Mouse (Mus musculus): Measurements from ENCODE around the gene Pkp4.
A peak's percentile ranks its signal among the peaks of the same experiment; 100 is the strongest.

The Pkp4 gene

DNA sequence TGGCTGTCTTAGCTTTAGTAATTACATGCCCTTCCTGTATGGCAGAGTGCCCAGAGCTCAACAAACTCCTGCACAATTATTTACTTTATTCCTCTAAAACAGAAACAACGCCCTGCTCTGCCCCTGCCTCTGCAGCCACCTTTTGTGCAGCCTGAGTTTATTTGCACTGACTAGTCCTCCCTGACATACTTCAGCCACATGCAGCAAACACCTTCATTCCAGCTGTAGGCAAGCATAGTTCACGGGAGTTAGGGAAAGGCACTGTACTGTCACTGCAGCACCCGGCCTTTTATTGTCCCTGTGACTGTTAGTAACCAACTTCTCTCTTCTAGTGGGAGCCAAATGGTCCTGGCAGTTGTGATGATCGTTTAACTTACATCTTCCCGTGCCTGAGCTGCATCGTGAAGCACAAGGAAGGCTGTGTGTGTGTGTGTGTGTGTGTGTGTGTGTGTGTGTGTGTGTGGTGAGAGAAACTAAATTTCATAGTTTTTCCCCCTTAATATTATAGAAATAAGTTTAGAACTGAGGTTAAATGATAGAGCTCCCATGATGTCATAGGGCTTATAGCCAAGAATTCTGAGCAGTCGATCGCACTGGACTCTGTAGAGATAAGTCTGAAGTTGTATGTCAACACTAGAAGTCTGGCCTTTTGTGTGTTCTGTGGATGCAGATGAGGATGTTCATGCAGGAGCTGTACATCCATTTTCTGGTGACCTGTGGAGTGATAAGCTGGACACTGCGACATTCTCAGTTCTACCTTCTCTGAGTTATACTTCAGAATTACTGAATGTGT lies 59.5 kb downstream of the Pkp4 start:
- peak; percentile 67 for DNase-seq (ENCODE audit: low spot score)

DNA sequence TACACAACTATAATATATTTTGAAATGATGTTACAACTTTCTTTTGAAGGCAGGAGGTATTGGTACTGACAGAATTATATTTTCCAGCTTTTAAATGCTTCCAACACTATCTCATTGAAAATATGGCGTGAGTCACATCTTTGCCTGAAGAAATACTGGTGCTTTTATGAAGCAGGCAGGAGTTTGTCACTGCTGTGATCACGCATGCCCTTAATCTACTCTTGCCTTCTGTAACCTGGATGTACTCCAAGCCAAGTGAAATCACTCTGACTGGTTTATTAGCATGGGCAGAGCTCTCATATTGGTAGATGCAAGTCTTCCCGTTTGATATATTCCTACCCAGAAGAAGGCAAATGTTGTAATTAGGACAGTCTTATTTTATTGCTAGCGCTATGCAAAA lies 65.7 kb downstream of the Pkp4 start:
- no peak for DNase-seq (ENCODE audit: low spot score)

DNA sequence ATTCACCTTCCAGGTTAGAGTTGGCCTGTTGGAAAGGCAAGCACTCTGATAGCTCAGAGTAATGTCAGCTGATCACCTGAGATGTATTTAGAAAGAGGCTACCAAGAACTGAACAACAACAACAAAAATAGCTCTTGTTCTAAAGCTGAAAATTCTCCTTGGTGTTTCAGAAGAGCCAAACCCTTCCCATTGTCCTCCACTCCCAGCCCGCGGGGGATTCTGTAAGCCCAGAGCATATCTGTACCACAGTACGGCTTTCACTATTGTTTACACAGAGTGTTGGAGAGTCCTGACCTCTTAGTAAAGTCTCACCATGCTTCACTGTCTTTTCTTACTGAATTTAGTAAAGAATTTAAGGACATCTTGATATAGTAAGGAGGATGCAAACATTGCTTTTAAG lies 66.4 kb downstream of the Pkp4 start:
- DNase-seq (ENCODE audit: low spot score): no peak

DNA sequence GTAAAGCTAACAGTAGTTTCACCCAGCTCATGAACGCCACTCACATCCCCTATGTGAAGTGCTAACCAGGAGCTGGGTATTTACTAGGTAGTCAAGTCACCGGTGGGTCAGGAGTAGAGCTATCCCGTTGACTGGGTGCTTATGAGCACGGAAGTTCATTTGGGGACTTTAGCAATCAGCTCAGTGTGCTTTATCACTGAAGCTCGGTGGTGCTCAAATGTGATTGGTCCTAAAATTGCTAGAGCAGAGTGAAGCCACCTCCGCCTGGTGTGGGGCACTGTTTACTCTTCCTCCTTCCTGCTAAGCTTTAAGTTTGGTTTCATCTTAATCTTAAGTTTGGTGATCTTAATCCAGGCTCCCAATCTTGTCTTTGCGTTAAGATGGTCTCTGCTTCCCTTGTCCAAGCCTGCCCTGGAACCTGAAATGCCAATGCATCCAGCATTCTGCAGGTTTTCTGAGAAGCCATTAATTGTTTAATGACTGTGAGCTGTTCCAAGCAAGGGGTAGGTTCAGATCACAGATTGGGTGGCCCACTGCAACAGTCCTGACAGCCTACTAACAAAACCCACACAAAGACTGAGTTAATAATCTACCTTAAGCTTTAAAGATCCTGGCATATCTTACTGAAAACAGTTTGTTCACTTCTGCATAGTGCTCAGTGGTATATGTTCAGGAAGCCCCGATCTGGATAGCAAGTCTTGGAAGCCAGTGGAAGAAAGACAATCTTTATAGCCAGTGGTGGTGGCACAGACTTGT lies 67.0 kb downstream of the Pkp4 start:
- no peak for DNase-seq (ENCODE audit: low spot score)

GRCm38 (mm10) chr2:59229250-59229895 lies 68.7 kb downstream of the Pkp4 start:
- no peak for DNase-seq (ENCODE audit: low spot score)

DNA sequence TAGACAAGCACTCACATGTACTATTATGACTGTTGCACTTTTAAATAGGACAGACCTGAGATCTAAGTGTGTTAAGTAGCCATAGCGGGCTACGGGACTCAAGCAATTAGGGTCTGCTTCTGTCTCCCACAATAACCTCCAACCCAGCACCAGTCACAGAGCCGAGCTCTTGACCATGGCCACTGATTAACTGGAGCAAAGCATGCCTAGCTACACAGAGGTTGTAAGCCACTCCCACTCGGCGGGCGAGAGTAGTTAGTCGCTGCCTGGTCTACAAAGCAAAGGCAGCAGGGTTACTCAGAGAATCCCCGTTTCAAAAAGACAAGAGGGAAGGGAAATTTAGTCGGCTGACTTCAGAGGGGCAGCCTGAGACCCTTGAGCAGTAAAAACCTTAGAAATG lies 70.0 kb downstream of the Pkp4 start:
- no peak for DNase-seq (ENCODE audit: low spot score)

- DNase-seq (ENCODE audit: low spot score): no peak
These were observed 70.9 kb downstream of the Pkp4 start for GRCm38 (mm10) chr2:59231514-59231913.

GRCm38 (mm10) chr2:59233294-59233923 lies 72.8 kb downstream of the Pkp4 start:
- no peak for DNase-seq (ENCODE audit: low spot score)

DNA sequence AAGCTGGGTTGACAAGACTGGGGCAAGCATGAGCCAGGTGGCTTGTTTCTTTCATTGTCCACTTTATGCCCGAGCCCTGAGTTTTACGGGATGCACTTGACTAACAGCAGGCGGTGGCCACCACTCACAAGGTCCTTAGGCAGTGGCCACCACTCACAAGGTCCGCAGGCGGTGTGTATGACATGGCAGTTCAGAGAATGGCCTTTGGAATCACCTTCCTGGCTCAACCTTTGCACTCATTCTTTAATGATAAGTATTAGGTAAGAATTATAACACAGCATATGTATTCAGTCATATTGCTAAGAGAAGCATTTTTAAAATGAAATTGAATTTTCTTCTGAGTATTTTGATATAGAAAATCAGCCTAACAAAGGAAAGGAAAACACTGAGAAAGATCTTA lies 73.3 kb downstream of the Pkp4 start:
- no peak for DNase-seq (ENCODE audit: low spot score)

- no peak for DNase-seq (ENCODE audit: low spot score)
These were observed 73.9 kb downstream of the Pkp4 start for GRCm38 (mm10) chr2:59234537-59234936.

DNA sequence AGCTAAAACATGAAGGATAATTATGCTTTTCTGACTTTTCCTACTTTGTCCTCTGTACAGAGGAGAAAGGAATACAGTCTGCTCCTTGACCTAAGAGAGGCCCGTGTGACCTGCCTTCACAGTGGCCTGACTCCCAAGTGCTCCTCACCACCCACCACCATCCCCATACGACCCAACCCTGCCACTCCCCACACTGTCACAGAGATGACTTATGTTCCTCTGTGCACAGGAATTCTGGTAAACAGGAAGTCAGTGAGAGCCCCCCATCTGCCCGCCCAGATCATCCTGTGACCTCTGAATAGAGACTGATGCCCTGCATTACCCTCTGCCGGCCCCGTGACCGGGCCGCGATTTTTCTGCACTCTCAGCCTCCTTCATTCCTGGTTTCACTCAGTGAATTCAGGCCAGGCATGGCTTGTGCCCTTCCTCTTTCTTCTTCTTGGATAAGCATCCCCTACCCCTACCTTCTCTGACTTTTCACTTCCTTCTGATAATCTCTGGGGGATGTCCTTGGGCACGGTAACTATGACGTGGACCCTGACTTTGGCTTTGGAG lies 79.3 kb downstream of the Pkp4 start:
- DNase-seq (ENCODE audit: low spot score): no peak

GRCm38 (mm10) chr2:59242117-59242516 lies 81.5 kb downstream of the Pkp4 start:
- no peak for DNase-seq (ENCODE audit: low spot score)

DNA sequence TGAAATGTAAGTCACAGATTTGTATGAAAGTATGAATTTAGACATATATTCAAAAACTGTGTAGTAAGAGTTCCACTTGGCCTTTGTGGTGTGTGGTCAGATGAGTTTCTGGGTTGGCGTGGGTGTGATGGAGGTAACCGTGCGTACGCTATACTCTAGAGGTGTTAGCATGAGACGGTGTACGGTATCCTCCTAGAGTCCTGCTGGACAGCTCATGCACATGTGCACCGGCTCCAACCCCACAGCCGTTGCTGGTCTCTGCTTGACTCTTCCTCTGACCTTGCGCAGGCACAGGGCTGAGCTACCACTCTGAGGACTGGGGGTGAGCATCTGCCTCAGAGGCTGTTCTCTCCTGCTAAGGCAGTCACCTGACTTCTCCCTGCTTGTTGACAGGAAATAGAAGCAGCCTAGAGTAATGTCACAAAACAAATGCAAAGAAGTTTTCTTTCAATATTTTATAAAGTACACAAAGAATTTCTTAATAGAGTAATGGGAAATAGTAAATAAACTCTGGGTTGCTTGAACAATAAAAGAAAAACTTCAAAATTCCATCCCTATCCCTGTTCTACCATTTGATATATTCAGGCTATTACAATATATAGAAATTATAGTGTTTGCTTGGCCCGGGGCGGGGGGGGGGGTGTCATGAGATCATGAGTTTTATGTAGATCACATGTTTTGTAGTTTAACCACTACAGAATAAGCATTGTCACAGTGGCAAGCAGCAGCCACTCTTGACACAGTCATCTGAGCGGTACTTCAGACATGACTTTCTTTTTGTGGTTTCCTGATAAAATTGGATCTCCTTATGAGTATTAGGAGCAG lies 83.8 kb downstream of the Pkp4 start:
- no peak for DNase-seq (ENCODE audit: low spot score)

DNA sequence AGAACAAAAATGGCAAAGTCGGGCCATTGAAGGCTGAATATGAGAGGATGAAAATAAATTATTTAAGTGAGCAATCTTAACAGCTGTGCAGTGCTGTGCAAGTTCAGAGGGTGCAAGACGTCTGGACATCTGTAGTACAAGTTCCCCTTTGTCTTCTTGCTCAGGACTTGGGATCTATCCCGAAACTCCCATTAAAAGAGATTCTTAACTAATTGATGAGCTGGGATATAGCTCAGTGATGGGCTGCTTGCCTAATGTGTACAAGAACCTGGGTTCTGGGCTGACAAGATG lies 84.4 kb downstream of the Pkp4 start:
- DNase-seq (ENCODE audit: low spot score): no peak

DNA sequence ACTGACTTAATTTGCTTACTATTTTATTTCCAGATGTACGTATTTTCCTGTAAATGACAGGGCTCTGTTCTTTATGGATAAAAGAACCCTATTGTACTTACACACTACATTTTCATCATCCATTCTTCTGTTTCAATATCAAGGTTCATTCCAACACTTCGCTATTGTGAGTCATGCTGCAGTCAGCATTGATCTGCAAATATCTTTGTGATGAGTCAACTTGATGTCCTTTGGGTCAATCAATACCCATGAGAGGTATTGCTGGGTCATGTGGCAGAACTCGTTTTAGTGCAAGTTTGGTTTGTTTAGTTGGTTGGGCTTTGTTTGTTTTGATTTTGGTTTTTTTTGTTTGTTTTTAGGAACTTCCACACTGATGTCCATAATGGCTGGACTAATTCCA lies 88.2 kb downstream of the Pkp4 start:
- no peak for DNase-seq (ENCODE audit: low spot score)

- DNase-seq (ENCODE audit: low spot score): no peak
These were observed 92.2 kb downstream of the Pkp4 start for GRCm38 (mm10) chr2:59252818-59253217.

DNA sequence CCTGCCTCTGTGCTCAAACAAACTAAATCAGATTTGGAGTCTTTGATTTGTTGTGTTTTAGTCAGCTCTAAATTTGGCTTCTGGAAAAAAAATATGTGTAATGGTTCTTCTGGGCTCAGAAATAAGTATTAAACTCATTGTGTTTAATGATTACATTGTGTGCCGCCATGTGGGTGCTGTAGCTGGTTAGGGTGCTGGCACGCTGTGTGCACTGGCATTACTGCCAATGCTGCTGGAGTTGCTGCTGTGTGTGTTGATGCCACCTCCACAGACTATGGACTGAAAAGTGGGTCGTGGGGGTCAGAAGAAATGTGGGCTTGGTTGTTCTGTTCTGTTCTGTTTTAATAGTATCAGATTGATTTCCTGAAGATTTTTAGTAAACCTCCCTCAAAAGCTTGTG lies 92.8 kb downstream of the Pkp4 start:
- DNase-seq (ENCODE audit: low spot score): no peak

GRCm38 (mm10) chr2:59258821-59259231 lies 98.2 kb downstream of the Pkp4 start:
- no peak for DNase-seq (ENCODE audit: low spot score)

- DNase-seq (ENCODE audit: low spot score): no peak
These were observed 98.7 kb downstream of the Pkp4 start for GRCm38 (mm10) chr2:59259346-59259745.

GRCm38 (mm10) chr2:59261203-59261602 lies 100.6 kb downstream of the Pkp4 start:
- DNase-seq (ENCODE audit: low spot score): peak; percentile 13

DNA sequence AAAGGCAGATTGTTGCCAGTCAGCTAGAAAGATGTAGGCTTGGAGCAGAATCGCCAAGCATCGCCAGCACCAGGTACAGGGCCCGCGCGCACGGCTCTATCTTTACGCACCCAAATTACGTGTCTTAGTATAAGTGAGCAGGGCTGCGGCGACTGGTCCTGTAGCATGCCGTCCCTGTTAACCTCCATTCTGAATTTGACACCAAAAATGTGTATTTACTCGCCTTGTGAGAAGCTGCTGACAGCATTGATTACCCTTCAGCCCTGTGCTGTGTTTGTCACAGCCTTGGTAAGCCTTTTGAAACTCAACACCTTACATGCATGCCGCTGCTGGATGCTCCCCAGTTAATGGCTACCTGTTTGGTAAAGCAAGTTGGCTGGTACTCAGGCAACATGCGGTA lies 105.8 kb downstream of the Pkp4 start:
- no peak for DNase-seq (ENCODE audit: low spot score)

DNA sequence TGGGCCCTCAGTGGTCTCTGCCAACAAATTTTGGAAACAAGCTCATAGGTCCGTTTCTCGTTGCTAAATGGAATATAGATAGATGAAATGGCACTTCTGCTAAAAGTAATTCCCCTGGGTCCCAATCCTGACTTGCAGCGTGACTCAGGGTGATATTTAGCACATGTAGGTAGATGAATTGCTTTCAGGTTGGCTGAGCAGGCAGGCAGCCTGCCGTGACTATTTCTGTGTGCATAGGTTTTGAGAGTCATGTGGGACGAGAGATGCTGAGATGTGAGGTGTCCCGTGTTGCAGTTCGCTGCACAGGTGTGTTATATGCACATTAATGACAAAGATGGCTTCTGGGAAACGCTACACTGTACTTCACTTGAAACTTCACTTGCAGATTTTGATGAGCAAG lies 111.2 kb downstream of the Pkp4 start:
- DNase-seq (ENCODE audit: low spot score): no peak

Measured in urinary bladder, postnatal 14 days (tissue).